Mouse (Mus musculus): ENCODE data around the gene Avpr1a. TPM values are rescaled to one million over a fixed set of nuclear protein-coding genes. Genes with fewer than 3 reads are reported as not detected.
A peak's percentile ranks its signal among the peaks of the same experiment; 100 is the strongest.

Avpr1a gene
- polyA plus RNA-seq, 1 experiment = 10.5 TPM

GRCm38 (mm10) chr10:122448717-122449611 is 665 bp downstream of the Avpr1a start:
- Histone ChIP-seq H3K4me3 (ENCODE audit: insufficient read depth, low read depth, low read length) (peak overlapping the region; percentile 27), H3K27ac (ENCODE audit: insufficient read depth, low read depth, low read length) (no peak overlapping the region), H3K36me3 (ENCODE audit: control insufficient read depth, insufficient read depth, low read length) (no peaks in the 10 kb centered on the region), H3K4me1 (ENCODE audit: control insufficient read depth, insufficient read depth, low read length) (no peaks in the 10 kb centered on the region), H3K27me3 (replicated peaks; ENCODE audit: control insufficient read depth, insufficient read depth, low read length) (no peaks in the 10 kb centered on the region)
- TF ChIP-seq CTCF (conservative IDR thresholded peaks at IDR 0.05; ENCODE audit: insufficient read depth, insufficient read length, low read depth, low read length) (0 out of 2 replicates have a peak, but pooled peaks have one; percentile 3), POLR2A (IDR thresholded peaks at IDR 0.05; ENCODE audit: low read depth, low read length) (no peak)
- WGBS = 2% methylated on average over 70 of the region's 70 CpGs
- peak; percentile 12 for DNase-seq

GRCm38 (mm10) chr10:122449856-122450255 is 1.6 kb downstream of the Avpr1a start:
- Histone ChIP-seq H3K27ac (ENCODE audit: insufficient read depth, low read depth, low read length) (no peak overlapping the region), H3K36me3 (ENCODE audit: control insufficient read depth, insufficient read depth, low read length) (no peaks in the 10 kb centered on the region), H3K27me3 (replicated peaks; ENCODE audit: control insufficient read depth, insufficient read depth, low read length) (no peaks in the 10 kb centered on the region), H3K4me3 (ENCODE audit: insufficient read depth, low read depth, low read length) (peak overlapping the region; percentile 27; the same call in 1 of the 2 replicates), H3K4me1 (ENCODE audit: control insufficient read depth, insufficient read depth, low read length) (no peaks in the 10 kb centered on the region)
- peak; percentile 4 for DNase-seq
- TF ChIP-seq CTCF (conservative IDR thresholded peaks at IDR 0.05; ENCODE audit: insufficient read depth, insufficient read length, low read depth, low read length) (no peak), POLR2A (IDR thresholded peaks at IDR 0.05; ENCODE audit: low read depth, low read length) (no peak)

GRCm38 (mm10) chr10:122453466-122453865 is 5.2 kb downstream of the Avpr1a start:
- WGBS = 72% methylated on average over 3 of the region's 3 CpGs

GRCm38 (mm10) chr10:122455793-122456192 is 7.5 kb downstream of the Avpr1a start:
- H3K27me3 ChIP-seq (replicated peaks; ENCODE audit: control insufficient read depth, insufficient read depth, low read length) = no peaks in the 10 kb centered on the region; the same call in 1 of the 2 replicates
- no peak for TF ChIP-seq POLR2A (IDR thresholded peaks at IDR 0.05; ENCODE audit: low read depth, low read length)
- no peak for TF ChIP-seq CTCF (conservative IDR thresholded peaks at IDR 0.05; ENCODE audit: insufficient read depth, insufficient read length, low read depth, low read length)
- no peak for DNase-seq
- H3K4me3 ChIP-seq (ENCODE audit: insufficient read depth, low read depth, low read length) = no peak overlapping the region
- 90% methylated on average over 11 of the region's 11 CpGs for WGBS
- H3K36me3 ChIP-seq (ENCODE audit: control insufficient read depth, insufficient read depth, low read length) = no peaks in the 10 kb centered on the region
- H3K4me1 ChIP-seq (ENCODE audit: control insufficient read depth, insufficient read depth, low read length) = no peaks in the 10 kb centered on the region
- no peak overlapping the region for H3K27ac ChIP-seq (ENCODE audit: insufficient read depth, low read depth, low read length)

More at GRCm38 (mm10) chr10:122453466-122453865, 5.2 kb downstream of the Avpr1a start:
- no peaks in the 10 kb centered on the region for H3K4me1 ChIP-seq (ENCODE audit: control insufficient read depth, insufficient read depth, low read length)
- no peaks in the 10 kb centered on the region for H3K36me3 ChIP-seq (ENCODE audit: control insufficient read depth, insufficient read depth, low read length)
- no peak for TF ChIP-seq CTCF (conservative IDR thresholded peaks at IDR 0.05; ENCODE audit: insufficient read depth, insufficient read length, low read depth, low read length)
- no peak for TF ChIP-seq POLR2A (IDR thresholded peaks at IDR 0.05; ENCODE audit: low read depth, low read length)
- no peak for DNase-seq
- no peaks in the 10 kb centered on the region for H3K27me3 ChIP-seq (replicated peaks; ENCODE audit: control insufficient read depth, insufficient read depth, low read length)
- no peak overlapping the region for H3K4me3 ChIP-seq (ENCODE audit: insufficient read depth, low read depth, low read length)
- H3K27ac ChIP-seq (ENCODE audit: insufficient read depth, low read depth, low read length) = no peak overlapping the region

- WGBS = 88% methylated on average over 5 of the region's 5 CpGs
- Histone ChIP-seq H3K4me1 (ENCODE audit: control insufficient read depth, insufficient read depth, low read length) (no peaks in the 10 kb centered on the region), H3K36me3 (ENCODE audit: control insufficient read depth, insufficient read depth, low read length) (no peaks in the 10 kb centered on the region), H3K27ac (ENCODE audit: insufficient read depth, low read depth, low read length) (no peak overlapping the region), H3K27me3 (replicated peaks; ENCODE audit: control insufficient read depth, insufficient read depth, low read length) (no peaks in the 10 kb centered on the region), H3K4me3 (ENCODE audit: insufficient read depth, low read depth, low read length) (no peak overlapping the region)
- no peak for DNase-seq
- TF ChIP-seq POLR2A (IDR thresholded peaks at IDR 0.05; ENCODE audit: low read depth, low read length) (no peak), CTCF (conservative IDR thresholded peaks at IDR 0.05; ENCODE audit: insufficient read depth, insufficient read length, low read depth, low read length) (no peak)
Measured at GRCm38 (mm10) chr10:122476846-122477245, 28.5 kb downstream of the Avpr1a start.

GRCm38 (mm10) chr10:122498551-122498950 is 50.3 kb downstream of the Avpr1a start:
- Histone ChIP-seq H3K36me3 (ENCODE audit: control insufficient read depth, insufficient read depth, low read length) (no peaks in the 10 kb centered on the region), H3K4me1 (ENCODE audit: control insufficient read depth, insufficient read depth, low read length) (no peaks in the 10 kb centered on the region), H3K4me3 (ENCODE audit: insufficient read depth, low read depth, low read length) (no peak overlapping the region), H3K27me3 (replicated peaks; ENCODE audit: control insufficient read depth, insufficient read depth, low read length) (no peaks in the 10 kb centered on the region), H3K27ac (ENCODE audit: insufficient read depth, low read depth, low read length) (no peak overlapping the region)
- TF ChIP-seq CTCF (conservative IDR thresholded peaks at IDR 0.05; ENCODE audit: insufficient read depth, insufficient read length, low read depth, low read length) = no peak
- no peak for DNase-seq
- WGBS = 65% methylated on average over 2 of the region's 2 CpGs

- H3K27ac ChIP-seq (ENCODE audit: insufficient read depth, low read depth, low read length) = no peak overlapping the region
- H3K4me3 ChIP-seq (ENCODE audit: insufficient read depth, low read depth, low read length) = no peak overlapping the region
- no peaks in the 10 kb centered on the region for H3K27me3 ChIP-seq (replicated peaks; ENCODE audit: control insufficient read depth, insufficient read depth, low read length)
- H3K36me3 ChIP-seq (ENCODE audit: control insufficient read depth, insufficient read depth, low read length) = no peaks in the 10 kb centered on the region
- DNase-seq = no peak
- TF ChIP-seq CTCF (conservative IDR thresholded peaks at IDR 0.05; ENCODE audit: insufficient read depth, insufficient read length, low read depth, low read length) (no peak), POLR2A (IDR thresholded peaks at IDR 0.05; ENCODE audit: low read depth, low read length) (no peak)
- H3K4me1 ChIP-seq (ENCODE audit: control insufficient read depth, insufficient read depth, low read length) = no peaks in the 10 kb centered on the region
- 63% methylated on average over 6 of the region's 6 CpGs for WGBS
Measured at GRCm38 (mm10) chr10:122499306-122499705, 51.0 kb downstream of the Avpr1a start.

Other genes with a start within 250 kb of the Avpr1a start
- 27.1 and 29.2 TPM in 2 replicates for gene Ppm1h, start 230.3 kb downstream of the Avpr1a start, polyA plus RNA-seq (2012; rRNA removed)

All from kidney, adult 2 months (tissue).